Mouse (Mus musculus): ENCODE results near the gene Zfp141. TPM values are rescaled to one million over a fixed set of nuclear protein-coding genes. Genes with fewer than 3 reads are reported as not detected.

Gene Zfp141
- polyA plus RNA-seq, 1 experiment from 2014 or later = 5.6 TPM

GRCm38 (mm10) chr7:42450618-42451017 lies 54.9 kb downstream of the Zfp141 start:
- ATAC-seq (replicated peaks; ENCODE audit: extremely low read depth, insufficient read depth, low FRiP score) = no peak
- 22% methylated on average over 3 of the region's 3 CpGs for WGBS
- H3K9ac ChIP-seq (ENCODE audit: low read length) = no peak overlapping the region

GRCm38 (mm10) chr7:42447850-42448249 lies 57.7 kb downstream of the Zfp141 start, which contains the start of gene 4933421I07Rik:
Gene 4933421I07Rik, minus strand, starts transcription at chr7:42448120.
- 73% methylated on average over 5 of the region's 5 CpGs for WGBS
- Histone ChIP-seq H3K27me3 (ENCODE audit: control insufficient read depth, insufficient read depth, low read length) (no peaks in the 10 kb centered on the region), H3K9me3 (replicated peaks; ENCODE audit: control insufficient read depth, low read length) (peaks cover 45% of the 10 kb centered on the region), H3K9ac (ENCODE audit: low read length) (no peak within 1 kb of the TSS), H3K36me3 (ENCODE audit: control insufficient read depth, insufficient read depth) (no peaks in the 10 kb centered on the region), H3K27ac (ENCODE audit: low read length) (no peak within 1 kb of the TSS), H3K4me1 (ENCODE audit: control insufficient read depth, insufficient read depth, low read length) (no peaks in the 10 kb centered on the region), H3K4me2 (ENCODE audit: low read depth, low read length) (no peak within 1 kb of the TSS), H3K4me3 (ENCODE audit: low read length) (no peak within 1 kb of the TSS)
- no peak for ATAC-seq (replicated peaks; ENCODE audit: extremely low read depth, insufficient read depth, low FRiP score)

More at GRCm38 (mm10) chr7:42450618-42451017, 54.9 kb downstream of the Zfp141 start:
- Histone ChIP-seq H3K4me1 (ENCODE audit: control insufficient read depth, insufficient read depth, low read length) (no peaks in the 10 kb centered on the region), H3K36me3 (ENCODE audit: control insufficient read depth, insufficient read depth) (no peaks in the 10 kb centered on the region), H3K4me3 (ENCODE audit: low read length) (no peak overlapping the region), H3K27ac (ENCODE audit: low read length) (no peak overlapping the region), H3K4me2 (ENCODE audit: low read depth, low read length) (no peak overlapping the region), H3K9me3 (replicated peaks; ENCODE audit: control insufficient read depth, low read length) (peaks cover 44% of the 10 kb centered on the region), H3K27me3 (ENCODE audit: control insufficient read depth, insufficient read depth, low read length) (no peaks in the 10 kb centered on the region)

GRCm38 (mm10) chr7:42447352-42447751 lies 58.2 kb downstream of the Zfp141 start:
- Histone ChIP-seq H3K27ac (ENCODE audit: low read length) (no peak overlapping the region), H3K9ac (ENCODE audit: low read length) (no peak overlapping the region), H3K9me3 (replicated peaks; ENCODE audit: control insufficient read depth, low read length) (peaks cover 45% of the 10 kb centered on the region), H3K36me3 (ENCODE audit: control insufficient read depth, insufficient read depth) (no peaks in the 10 kb centered on the region), H3K4me1 (ENCODE audit: control insufficient read depth, insufficient read depth, low read length) (no peaks in the 10 kb centered on the region), H3K4me3 (ENCODE audit: low read length) (no peak overlapping the region), H3K4me2 (ENCODE audit: low read depth, low read length) (no peak overlapping the region), H3K27me3 (ENCODE audit: control insufficient read depth, insufficient read depth, low read length) (no peaks in the 10 kb centered on the region)
- WGBS = 77% methylated on average over 9 of the region's 9 CpGs
- 0 out of 2 replicates have a peak, but pooled peaks have one; percentile 18 for ATAC-seq (replicated peaks; ENCODE audit: extremely low read depth, insufficient read depth, low FRiP score)

Other genes with a start within 250 kb of the Zfp141 start
- gene Vmn2r61, start 245.7 kb downstream of the Zfp141 start, polyA plus RNA-seq (2015; fragmentation: Nextera tagmentation; extraction: Ambion mirVana) = not detected in 2 replicates
- not detected in 2 replicates for gene 4933421I07Rik, start 57.6 kb downstream of the Zfp141 start, polyA plus RNA-seq (2015; fragmentation: Nextera tagmentation; extraction: Ambion mirVana)
- gene Gm21028, start 72.8 kb upstream of the Zfp141 start, polyA plus RNA-seq (2015; fragmentation: Nextera tagmentation; extraction: Ambion mirVana) = not detected in 2 replicates
- gene Zfp977, start 86.8 kb upstream of the Zfp141 start, polyA plus RNA-seq (2015; fragmentation: Nextera tagmentation; extraction: Ambion mirVana) = 1.00 and 1.5 TPM in 2 replicates
- 1.7 and 2.0 TPM in 2 replicates for gene Zfp976, start 136.8 kb upstream of the Zfp141 start, polyA plus RNA-seq (2015; fragmentation: Nextera tagmentation; extraction: Ambion mirVana)
- 5.9 and 6.2 TPM in 2 replicates for gene Zfp975, start 187.0 kb upstream of the Zfp141 start, polyA plus RNA-seq (2015; fragmentation: Nextera tagmentation; extraction: Ambion mirVana)
- gene Gm17067, start 221.3 kb upstream of the Zfp141 start, polyA plus RNA-seq (2015; fragmentation: Nextera tagmentation; extraction: Ambion mirVana) = not detected in 2 replicates